Mouse (Mus musculus) megakaryocyte, embryonic 14.5 days (primary cell): ENCODE measurements around the gene Tbc1d22a. TPM values are rescaled to one million over a fixed set of nuclear protein-coding genes. Genes with fewer than 3 reads are reported as not detected.
A peak's percentile ranks its signal among the peaks of the same experiment; 100 is the strongest.

ENCODE experiments used
- H3K27me3 ChIP-seq: replicated peaks from 2 replicates; pipeline ENCODE3; 2012; ENCODE audit warnings: inconsistent platforms
- H3K36me3 ChIP-seq: replicated peaks from 2 replicates; pipeline ENCODE3; 2012; ENCODE audit warnings: low read length, inconsistent platforms, mixed read lengths
- H3K4me1 ChIP-seq: 2 replicates; pipeline ENCODE4 v1.6.1; 2012; ENCODE audit warnings: inconsistent platforms
- H3K4me3 ChIP-seq: replicated peaks from 2 replicates; pipeline ENCODE3; 2012; ENCODE audit warnings: moderate library complexity, mild to moderate bottlenecking, inconsistent platforms
- H3K9me3 ChIP-seq: 2 replicates; pipeline ENCODE4 v1.6.1; 2012; ENCODE audit warnings: inconsistent platforms
- FLI1 ChIP-seq: IDR thresholded peaks from 2 replicates; pipeline ENCODE4 v1.6.1; 2012; ENCODE audit warnings: low read length, inconsistent platforms, mixed read lengths
- GATA1 ChIP-seq: IDR thresholded peaks from 3 replicates; pipeline ENCODE4 v1.6.1; 2012; ENCODE audit warnings: mixed read lengths, low read length, inconsistent platforms, borderline replicate concordance
- polyA plus RNA-seq: library from polyadenylated mRNA; stranded (reverse); fragments of >175 nt; gene quantifications from 2 replicates; pipeline ENCODE4 v1.2.3, GENCODE M21; 2012; ENCODE audit warnings: low replicate concordance; ENCODE audit not compliant: insufficient read depth

Gene Tbc1d22a
- polyA plus RNA-seq, 1 experiment: 16.7 TPM

DNA sequence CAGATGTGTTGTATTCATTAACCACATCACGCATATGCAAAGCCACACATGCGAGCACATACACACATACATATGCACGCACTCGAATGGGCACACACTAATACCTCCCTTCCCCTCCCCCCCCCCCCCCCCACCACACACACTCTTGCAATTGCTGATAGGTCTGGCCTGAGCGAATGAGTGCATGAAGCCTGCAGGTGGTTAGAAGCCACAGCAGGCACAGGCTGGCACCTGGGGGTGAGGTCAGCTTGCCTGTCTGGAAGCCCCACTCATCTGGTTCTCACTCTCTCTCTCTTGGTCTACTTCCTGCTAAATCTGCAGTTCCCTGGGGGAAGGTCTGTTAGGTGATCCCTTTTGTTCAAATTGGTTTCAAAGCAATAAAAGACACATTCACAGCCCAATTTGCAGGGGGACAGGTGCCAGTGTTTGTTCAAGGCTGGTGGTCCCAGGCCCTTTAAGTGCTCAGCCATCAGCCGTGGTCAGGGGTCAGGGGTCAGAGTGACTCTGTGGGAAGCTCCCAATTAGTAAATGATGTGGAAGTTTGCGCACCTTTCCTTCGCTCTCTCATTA is 215.6 kb downstream of the Tbc1d22a start:
- H3K4me1 ChIP-seq: peaks cover 30% of the 10 kb centered on the region
- H3K36me3 ChIP-seq: peaks cover 9% of the 10 kb centered on the region
- no peaks in the 10 kb centered on the region for H3K27me3 ChIP-seq
- no peak overlapping the region for H3K4me3 ChIP-seq
- H3K9me3 ChIP-seq: no peaks in the 10 kb centered on the region
- no peak for TF ChIP-seq GATA1
- TF ChIP-seq FLI1: no peak

DNA sequence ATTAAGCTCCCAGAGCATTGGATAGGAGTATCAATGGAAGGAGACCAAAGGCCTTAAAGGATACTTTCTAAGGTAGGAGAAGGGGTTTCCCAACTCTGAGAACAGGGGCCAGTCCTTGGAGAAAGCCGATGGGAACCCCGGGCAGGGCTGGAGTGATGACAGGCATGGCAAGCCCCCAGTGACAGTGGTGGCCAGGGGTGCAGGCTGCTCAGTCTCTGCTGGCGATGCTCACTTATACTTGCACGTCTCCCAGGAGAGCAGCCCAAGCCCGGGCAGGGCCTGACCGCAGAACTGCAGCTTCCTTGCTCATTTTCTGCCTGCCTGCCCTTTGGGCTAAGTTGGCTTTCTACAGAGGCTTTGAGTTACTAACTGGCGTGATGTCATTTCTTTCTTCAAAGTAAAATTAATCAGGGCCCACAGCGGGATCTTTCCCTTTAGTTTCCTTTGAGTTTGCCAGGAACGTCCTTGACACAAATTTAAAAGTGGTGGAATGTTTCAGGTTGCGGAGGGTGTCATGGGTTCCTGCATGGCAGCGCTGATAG is 217.4 kb downstream of the Tbc1d22a start:
- Histone ChIP-seq H3K4me1 (peaks cover 13% of the 10 kb centered on the region), H3K9me3 (no peaks in the 10 kb centered on the region), H3K27me3 (no peaks in the 10 kb centered on the region), H3K4me3 (no peak overlapping the region), H3K36me3 (peaks cover 9% of the 10 kb centered on the region)
- TF ChIP-seq FLI1: no peak
- TF ChIP-seq GATA1: no peak

DNA sequence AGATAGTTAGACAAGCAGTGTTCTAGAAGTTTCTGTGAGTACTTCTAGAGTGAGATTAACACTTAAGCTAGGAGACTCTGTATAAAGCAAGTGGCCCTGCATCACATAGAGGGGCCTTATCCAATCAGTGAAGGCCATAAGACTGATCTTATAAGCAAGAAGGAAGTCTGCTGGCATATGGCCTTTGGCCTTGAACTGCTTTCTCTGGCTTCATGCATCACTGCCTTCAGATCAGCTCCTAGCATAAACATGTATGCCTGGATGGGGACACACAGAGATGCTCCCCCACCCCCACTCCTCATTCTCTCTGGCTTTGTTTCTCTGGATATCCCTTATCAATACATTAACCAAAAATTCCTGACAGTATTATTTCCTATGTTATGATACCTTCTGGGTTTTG is 218.5 kb downstream of the Tbc1d22a start:
- Histone ChIP-seq H3K9me3 (no peaks in the 10 kb centered on the region), H3K4me3 (no peak overlapping the region), H3K36me3 (peaks cover 9% of the 10 kb centered on the region), H3K4me1 (peaks cover 7% of the 10 kb centered on the region; the same call in 1 of the 2 replicates), H3K27me3 (no peaks in the 10 kb centered on the region)
- TF ChIP-seq FLI1: no peak
- no peak for TF ChIP-seq GATA1

DNA sequence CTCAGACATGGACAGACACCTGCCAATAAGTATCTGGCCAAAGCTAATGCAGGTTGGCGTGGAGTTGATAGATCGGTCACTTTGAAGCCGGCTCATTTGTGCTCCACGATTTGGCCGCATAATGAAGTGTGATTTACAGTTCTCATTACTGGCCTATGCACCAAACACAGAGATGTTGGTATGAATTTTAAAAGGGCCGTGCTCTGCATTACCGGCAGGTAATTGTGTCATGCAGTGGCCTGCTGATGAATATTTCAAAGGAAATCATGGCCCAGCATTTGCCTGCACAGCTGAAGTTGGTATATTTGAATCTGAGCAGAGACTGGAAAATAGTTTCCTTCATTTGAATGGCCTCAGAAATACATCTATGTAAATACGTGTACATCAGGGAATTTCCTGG is 219.1 kb downstream of the Tbc1d22a start:
- TF ChIP-seq GATA1 (no peak), FLI1 (no peak)

DNA sequence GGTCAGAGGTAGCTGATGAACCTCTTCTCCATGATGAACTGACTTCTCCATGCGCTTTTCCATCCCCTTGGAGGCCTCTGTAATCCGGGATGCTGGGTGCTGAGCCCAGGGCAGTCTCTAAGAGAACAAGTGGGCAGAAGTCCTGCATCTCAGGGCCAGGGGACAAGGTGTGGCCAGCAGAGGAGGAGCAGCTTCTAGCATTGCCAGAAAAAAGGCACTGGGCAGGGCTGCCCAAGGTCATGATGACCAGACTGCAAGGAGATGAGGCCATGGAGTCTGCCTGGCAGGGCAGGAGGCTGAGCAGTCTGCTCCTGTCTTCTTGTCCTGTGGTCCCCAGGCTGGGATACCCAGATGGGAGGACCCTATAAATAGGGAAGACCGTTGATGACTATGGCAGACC is 220.0 kb downstream of the Tbc1d22a start:
- H3K9me3 ChIP-seq: no peaks in the 10 kb centered on the region
- peaks cover 11% of the 10 kb centered on the region; the same call in 1 of the 2 replicates for H3K4me1 ChIP-seq
- TF ChIP-seq FLI1: no peak
- no peak for TF ChIP-seq GATA1
- peaks cover 9% of the 10 kb centered on the region for H3K36me3 ChIP-seq
- H3K27me3 ChIP-seq: no peaks in the 10 kb centered on the region
- no peak overlapping the region for H3K4me3 ChIP-seq

More for the DNA sequence above, 219.1 kb downstream of the Tbc1d22a start:
- Histone ChIP-seq H3K27me3 (no peaks in the 10 kb centered on the region), H3K4me3 (no peak overlapping the region), H3K36me3 (peaks cover 9% of the 10 kb centered on the region), H3K9me3 (no peaks in the 10 kb centered on the region), H3K4me1 (peaks cover 7% of the 10 kb centered on the region; the same call in 1 of the 2 replicates)

DNA sequence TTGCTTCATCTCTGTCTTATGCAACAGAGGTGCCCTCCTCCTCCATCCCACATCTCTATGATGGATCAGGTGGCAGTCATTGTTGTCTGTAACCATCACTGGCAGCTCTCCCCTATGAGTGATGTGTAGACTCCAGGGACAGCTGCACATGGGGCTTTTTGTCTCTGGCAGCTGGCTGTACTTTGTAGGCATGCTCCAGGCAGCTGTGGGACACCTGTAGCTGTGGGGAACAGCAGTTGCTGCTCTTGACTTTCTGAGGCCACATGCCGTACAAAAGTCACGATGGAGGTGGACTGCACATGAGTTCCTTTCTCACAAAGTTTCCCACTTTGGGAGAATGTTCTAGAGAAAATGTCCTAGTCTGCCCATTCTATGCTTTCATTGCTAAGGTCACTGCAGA is 223.1 kb downstream of the Tbc1d22a start:
- no peaks in the 10 kb centered on the region for H3K9me3 ChIP-seq
- H3K27me3 ChIP-seq: no peaks in the 10 kb centered on the region
- peaks cover 24% of the 10 kb centered on the region for H3K4me1 ChIP-seq
- TF ChIP-seq FLI1 (no peak), GATA1 (no peak)
- no peak overlapping the region for H3K4me3 ChIP-seq
- no peaks in the 10 kb centered on the region for H3K36me3 ChIP-seq

DNA sequence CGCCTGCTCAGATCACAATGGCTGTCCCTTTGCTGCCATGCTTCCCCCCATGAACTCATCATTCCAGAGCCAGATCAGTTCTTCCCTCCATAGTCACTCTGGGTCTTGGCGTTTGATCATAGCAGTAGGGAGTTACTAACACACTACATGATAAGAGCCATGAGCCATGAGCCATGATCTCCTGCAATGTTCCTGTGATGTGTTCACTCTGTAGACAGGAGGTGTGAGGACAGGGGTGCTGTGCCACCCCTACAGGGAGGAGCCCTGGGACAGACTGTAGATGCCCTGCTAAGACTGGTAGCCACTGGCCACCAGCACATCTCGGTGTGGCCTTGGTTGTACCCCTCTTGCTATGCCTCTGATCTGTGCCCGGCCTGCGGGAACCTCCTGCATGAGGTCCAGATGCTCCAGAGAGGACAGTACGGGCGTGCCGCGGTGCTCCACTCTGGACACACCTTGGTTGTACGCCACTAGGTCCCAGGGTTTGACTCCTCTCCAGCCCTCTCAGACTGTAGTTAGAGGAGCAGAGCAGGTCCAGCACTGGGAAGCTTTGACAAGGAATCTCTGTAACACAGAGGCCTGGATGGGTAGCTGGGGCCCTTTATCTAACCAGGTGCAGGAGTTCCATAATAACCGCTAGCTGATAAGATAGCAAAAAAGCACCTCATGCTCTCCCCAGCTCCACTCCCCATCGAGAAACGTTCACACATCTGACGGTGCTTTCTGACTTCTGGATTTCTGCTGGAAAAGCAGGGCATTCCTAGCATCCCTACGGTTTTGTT is 224.9 kb downstream of the Tbc1d22a start:
- Histone ChIP-seq H3K9me3 (no peaks in the 10 kb centered on the region), H3K4me3 (no peak overlapping the region), H3K36me3 (no peaks in the 10 kb centered on the region), H3K4me1 (peaks cover 22% of the 10 kb centered on the region), H3K27me3 (no peaks in the 10 kb centered on the region)
- TF ChIP-seq GATA1 (no peak), FLI1 (no peak)

DNA sequence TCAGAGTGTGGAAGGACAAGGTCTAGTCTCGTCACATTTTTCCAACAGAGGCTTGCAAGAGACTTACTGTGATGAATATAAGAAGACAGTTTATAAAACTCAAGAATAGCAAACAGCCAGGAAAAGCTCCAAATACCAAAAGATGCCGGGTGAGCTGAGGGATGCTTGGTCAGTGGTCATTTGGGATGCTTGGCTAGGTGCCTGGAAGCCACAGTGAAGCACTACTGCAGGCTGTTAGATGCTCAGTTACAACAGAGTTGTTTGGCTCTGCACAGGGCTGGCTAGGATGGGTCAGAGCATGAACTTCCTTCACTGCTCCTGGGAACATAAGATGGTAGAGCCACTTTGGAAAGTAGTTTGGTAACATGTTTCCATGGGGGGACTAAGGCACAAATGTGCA is 230.0 kb downstream of the Tbc1d22a start:
- peaks cover 60% of the 10 kb centered on the region for H3K4me1 ChIP-seq
- no peaks in the 10 kb centered on the region for H3K9me3 ChIP-seq
- H3K36me3 ChIP-seq: peaks cover 8% of the 10 kb centered on the region
- no peaks in the 10 kb centered on the region for H3K27me3 ChIP-seq
- H3K4me3 ChIP-seq: no peak overlapping the region
- no peak for TF ChIP-seq FLI1
- no peak for TF ChIP-seq GATA1

DNA sequence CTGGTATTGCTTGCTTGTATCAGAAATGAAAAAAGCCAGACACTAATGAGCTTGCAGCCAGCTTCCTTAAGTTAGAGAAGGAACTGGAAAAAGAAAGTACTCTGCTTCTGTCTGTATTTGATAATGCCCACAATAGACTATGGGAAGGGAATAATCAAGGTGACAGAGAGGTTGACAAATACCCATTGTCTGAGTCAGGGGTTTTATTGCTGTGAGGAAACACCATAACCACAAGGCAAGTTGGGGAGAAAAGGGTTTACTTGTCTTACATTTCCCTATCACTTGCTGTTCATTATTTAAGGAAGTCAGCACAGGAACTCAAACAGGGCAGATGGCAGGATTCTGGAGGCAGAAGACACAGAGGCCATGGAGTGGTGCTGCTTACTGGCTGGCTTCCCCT is 231.8 kb downstream of the Tbc1d22a start:
- peaks cover 26% of the 10 kb centered on the region for H3K36me3 ChIP-seq
- H3K27me3 ChIP-seq: no peaks in the 10 kb centered on the region
- TF ChIP-seq FLI1: no peak
- TF ChIP-seq GATA1: no peak
- H3K9me3 ChIP-seq: no peaks in the 10 kb centered on the region
- H3K4me3 ChIP-seq: peak overlapping the region; percentile 44
- H3K4me1 ChIP-seq: peaks cover 49% of the 10 kb centered on the region

DNA sequence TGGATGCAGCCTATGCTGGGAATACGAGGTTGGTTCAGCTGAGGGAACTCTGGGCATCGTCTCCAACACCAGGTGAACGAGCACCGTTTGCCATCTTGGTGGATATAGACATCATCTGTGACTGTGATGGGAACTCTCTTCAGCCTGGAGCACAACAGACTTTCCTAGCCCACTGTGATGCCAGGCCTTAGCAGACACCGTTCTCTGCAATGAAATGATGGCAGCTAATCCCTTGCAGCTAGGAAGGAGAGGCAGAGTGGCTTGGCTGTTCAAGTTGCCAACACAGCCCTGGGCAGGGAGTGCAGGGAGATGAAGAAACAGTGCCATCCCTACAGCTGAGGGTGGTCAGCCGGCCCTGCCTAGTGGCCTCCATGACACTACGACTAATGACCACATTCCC is 233.0 kb downstream of the Tbc1d22a start:
- TF ChIP-seq FLI1 (no peak), GATA1 (no peak)
- H3K9me3 ChIP-seq: no peaks in the 10 kb centered on the region
- H3K27me3 ChIP-seq: no peaks in the 10 kb centered on the region
- peaks cover 54% of the 10 kb centered on the region for H3K4me1 ChIP-seq
- H3K36me3 ChIP-seq: peaks cover 31% of the 10 kb centered on the region
- no peak overlapping the region for H3K4me3 ChIP-seq
